Mouse (Mus musculus): ENCODE results near the gene Utp4. TPM values are rescaled to one million over a fixed set of nuclear protein-coding genes. Genes with fewer than 3 reads are reported as not detected.

The Utp4 gene
- total RNA-seq (2023) = 47.0 TPM

DNA sequence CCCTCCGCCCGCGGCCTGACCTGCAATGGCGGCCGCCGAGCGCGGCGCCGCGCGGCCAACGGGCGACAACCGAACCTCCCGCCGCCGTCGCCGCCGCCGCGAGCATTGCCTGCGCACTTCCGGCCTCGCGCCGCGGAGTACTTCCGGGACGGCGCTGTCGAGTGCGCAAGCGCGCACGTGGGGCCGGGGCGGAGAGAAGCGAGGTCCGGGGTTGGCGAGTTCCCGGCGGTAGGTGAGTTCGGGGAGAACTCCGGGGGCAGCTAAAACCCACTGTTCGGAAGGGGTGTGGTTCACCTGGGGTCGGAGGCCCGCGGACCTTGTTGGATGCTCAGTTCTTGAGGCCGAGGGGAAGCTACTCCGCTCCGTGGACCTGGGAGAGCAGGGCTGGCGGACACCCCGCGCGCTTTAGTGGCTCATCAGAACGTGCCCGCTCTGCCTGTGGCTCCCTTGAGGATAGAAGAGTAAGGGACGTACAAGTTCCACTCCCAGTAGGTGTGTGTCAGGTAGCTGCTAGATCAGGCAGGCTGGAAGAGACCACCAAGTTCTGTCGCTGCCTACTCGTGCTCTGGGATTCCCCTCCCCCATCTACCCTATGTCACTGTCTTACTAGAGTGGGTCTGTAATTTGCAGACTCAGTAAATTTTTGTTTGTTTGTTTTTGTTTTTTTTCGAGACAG is at the start of gene Utp4:
TSS of gene Utp4 (plus strand) at position 156 of the 676 bp plus-strand sequence.

DNA sequence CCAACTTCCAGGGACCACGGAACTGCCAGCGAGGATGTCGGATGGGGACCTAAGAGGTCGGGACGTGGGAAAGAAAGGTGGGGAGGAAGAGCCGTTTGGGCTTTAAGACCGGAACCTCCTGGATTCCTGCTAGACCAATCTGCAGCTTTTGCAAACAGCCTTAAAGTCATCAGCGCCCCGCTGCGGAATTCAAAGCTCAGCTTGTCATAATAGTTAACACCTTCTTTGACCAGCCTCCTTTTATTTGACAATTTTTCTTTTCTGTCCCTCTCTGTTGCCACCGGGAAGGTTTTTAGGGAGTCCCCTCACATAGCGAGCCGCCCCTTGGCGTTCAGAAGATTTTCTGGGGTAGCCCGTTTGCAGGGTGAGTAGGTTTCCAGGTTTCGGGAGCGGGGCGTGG is 23.4 kb upstream of the Utp4 start, which contains the start of gene Has3:
TSS of gene Has3 (plus strand) at position 192 of the 400 bp plus-strand sequence.

DNA sequence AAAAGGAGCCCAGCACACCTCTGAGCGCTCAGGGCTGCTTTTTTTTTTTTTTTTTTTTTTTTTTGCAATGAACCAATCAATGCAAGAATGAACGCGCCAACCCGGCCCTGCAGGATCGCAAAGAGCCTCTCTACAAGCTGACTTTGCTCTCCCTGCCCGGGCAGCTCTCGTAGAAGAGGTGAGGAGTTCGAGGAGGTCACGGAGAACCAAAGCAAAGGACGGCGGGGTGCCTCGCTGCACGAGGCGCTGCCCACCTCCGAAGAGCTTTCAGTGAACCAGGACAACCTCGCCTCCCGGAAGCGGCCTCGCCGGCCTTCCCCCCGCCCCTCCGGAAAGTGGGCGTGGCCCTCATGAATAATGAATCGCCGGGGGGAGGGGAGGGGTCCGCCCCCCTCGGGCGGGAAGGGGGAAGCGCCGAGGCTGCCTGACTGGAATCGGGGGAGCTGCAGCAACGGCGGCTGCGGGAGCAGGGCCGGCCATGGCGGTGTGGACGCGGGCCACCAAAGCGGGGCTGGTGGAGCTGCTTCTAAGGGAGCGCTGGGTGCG is 42.0 kb downstream of the Utp4 start, which contains the start of gene Sntb2:
TSS of gene Sntb2 (plus strand) at position 427 of the 546 bp plus-strand sequence.

Other genes with a start within 250 kb of the Utp4 start
- 20.6 TPM for gene Tango6, start 210.6 kb upstream of the Utp4 start, total RNA-seq (2023)
- gene Has3, start 23.4 kb upstream of the Utp4 start, total RNA-seq (2023) = 0.44 TPM
- gene Sntb2, start 42.1 kb downstream of the Utp4 start, total RNA-seq (2023) = 7.9 TPM
- 39.3 TPM for gene Vps4a, start 137.6 kb downstream of the Utp4 start, total RNA-seq (2023)
- gene Pdf, start 155.0 kb downstream of the Utp4 start, total RNA-seq (2023) = 7.7 TPM
- gene Cog8, start 163.1 kb downstream of the Utp4 start, total RNA-seq (2023) = 41.2 TPM
- gene Nip7, start 163.2 kb downstream of the Utp4 start, total RNA-seq (2023) = 52.7 TPM
- not detected for gene Tmed6, start 172.0 kb downstream of the Utp4 start, total RNA-seq (2023)
- gene Terf2, start 202.9 kb downstream of the Utp4 start, total RNA-seq (2023) = 64.7 TPM